Mouse (Mus musculus): ENCODE results near the gene Arhgef3.

- no peak for TF ChIP-seq POLR2A (IDR thresholded peaks at IDR 0.05; ENCODE audit: insufficient read depth, low read depth, low read length)
- TF ChIP-seq CTCF (IDR thresholded peaks at IDR 0.05), result no peak
- no peak for TF ChIP-seq EP300 (IDR thresholded peaks at IDR 0.05; ENCODE audit: insufficient read depth, low read depth, low read length)
Measured at GRCm38 (mm10) chr14:27147726-27148125, 33.0 kb downstream of the Arhgef3 start.

Measured in heart, adult 2 months (tissue).